Mouse (Mus musculus): ENCODE measurements around the gene Cp. TPM values are rescaled to one million over a fixed set of nuclear protein-coding genes. Genes with fewer than 3 reads are reported as not detected.

Gene Cp
- 13.2 TPM for polyA plus RNA-seq (2015; fragmentation: Illumina TruSeq; extraction: RNeasy Lipid Tissue Mini Kit (QIAGEN cat#74804); ENCODE audit: low read depth, low replicate concordance)

DNA sequence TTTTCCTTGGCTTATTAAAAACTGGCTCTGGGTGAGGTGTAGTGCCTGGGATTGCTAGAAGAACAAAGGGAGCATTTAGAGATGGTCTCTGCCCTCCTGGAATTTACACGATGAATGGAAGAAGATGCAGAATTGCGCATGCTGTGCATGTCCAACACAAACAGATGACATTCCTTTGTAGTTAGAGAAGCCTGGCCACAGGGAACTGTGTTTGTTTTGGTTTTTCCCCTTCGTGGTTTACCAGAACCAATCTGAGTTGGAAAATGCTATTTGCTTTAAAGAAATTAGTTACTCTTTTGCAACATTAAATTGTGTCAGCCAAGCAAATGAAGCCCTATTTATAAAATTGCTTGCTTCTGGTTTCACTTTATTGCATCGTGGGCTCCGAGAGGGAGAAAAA is at the start of gene Cp:
Gene Cp (plus strand): TSS at position 170 of the 400 bp plus-strand sequence.

DNA sequence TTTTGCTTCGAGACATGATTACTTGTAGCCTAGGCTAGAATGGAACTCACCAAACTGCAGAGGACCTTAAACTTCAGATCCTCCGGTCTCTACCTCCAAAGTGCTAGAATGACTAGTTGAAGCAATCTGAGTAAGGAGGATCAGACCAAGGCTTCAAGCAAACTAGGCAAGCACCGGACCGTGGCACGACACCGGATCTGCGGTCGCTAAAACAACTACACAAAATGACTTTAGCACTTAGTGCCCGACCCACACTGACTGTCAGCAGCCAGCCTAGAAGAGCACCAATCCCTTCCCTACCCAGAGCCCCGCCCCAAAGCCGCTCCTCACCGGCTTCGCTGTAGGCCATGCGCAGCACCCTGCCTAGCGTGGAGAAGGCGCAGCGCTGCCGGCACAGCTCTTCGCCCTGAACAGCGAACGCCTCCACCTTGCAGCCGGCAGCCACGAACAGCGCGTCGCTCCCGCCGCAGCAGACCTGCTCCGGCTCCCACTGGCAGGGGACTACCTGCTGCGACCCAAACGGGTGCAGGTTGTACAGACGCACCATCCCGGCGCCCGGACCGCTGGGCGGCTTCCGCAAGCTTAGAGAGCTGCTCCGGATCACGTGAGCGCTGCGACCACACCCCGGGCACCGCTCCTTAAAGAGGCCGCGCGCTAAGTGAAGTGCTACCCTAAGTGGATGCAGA is 78.0 kb downstream of the Cp start, which contains the start of gene Hps3:
Gene Hps3 (minus strand): TSS at position 597 of the 686 bp plus-strand sequence.

DNA sequence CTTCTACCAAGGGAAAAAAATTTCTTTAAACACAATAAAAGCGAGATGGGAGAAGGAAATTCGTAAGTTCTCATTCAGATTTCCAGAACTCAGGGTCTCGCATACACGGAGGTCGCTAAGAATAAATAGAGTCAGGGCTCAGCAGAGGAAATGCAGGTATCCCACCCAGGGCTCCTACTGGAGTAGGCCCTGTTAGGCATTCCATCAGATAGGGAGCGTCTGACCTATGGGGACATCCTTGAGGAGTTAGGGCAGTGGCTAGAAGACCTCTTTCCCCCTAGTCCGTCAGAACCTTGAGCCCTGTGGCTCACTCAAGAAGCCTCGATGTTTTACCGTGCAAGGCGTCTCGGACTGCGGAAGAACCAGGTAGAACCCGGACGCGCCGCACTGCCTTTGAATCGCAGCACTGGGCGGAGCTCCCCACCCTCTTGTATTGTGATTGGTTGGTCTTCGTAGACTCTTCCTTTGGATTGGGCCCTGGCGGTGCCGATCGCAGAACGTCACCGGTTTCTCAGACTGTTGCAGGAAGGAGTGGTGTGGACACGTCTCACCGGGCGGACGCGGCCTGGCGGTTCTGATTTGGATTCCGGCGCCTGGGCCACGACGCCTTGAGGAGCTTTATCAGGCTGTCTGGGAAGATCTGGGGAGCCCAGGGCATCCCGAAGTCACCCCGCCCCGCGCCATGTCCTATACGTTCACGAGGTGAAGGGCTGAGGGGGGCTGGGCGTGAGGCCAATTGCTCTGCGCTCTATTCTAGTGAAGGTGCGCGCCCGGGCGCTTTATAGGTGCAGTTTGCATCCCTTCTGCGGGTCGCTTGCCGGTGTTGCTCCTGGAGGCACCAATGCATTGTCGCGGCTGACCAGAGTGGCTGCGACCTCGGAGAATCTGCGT is 100.7 kb downstream of the Cp start, which contains the start of gene Hltf:
Gene Hltf (plus strand): TSS at position 506 of the 891 bp plus-strand sequence.

Other genes starting within 250 kb of the Cp start
- 14.1 TPM for gene Hps3, start 78.3 kb downstream of the Cp start, polyA plus RNA-seq (2015; fragmentation: Illumina TruSeq; extraction: RNeasy Lipid Tissue Mini Kit (QIAGEN cat#74804); ENCODE audit: low read depth, low replicate concordance)
- 17.5 TPM for gene Hltf, start 100.8 kb downstream of the Cp start, polyA plus RNA-seq (2015; fragmentation: Illumina TruSeq; extraction: RNeasy Lipid Tissue Mini Kit (QIAGEN cat#74804); ENCODE audit: low read depth, low replicate concordance)
- gene Gyg, start 198.3 kb downstream of the Cp start, polyA plus RNA-seq (2015; fragmentation: Illumina TruSeq; extraction: RNeasy Lipid Tissue Mini Kit (QIAGEN cat#74804); ENCODE audit: low read depth, low replicate concordance), result 43.8 TPM

Measured in brain, adult 10 weeks (tissue).